Comparison of ENCODE assay signal across 11 mouse cellular contexts in genomic region chr4:34991891-34992865, GRCm38 (mm10).
A peak's percentile ranks its signal among the peaks of the same experiment; 100 is the strongest.
DNase-seq lines count a peak whose midpoint lies in the region; ATAC-seq and TF ChIP-seq lines count a peak whose summit lies in the region.
"Had no signal": no experiment of that assay in that cellular context is flagged by ENCODE, and none has a peak within 500 bp of the region (broad histone marks: within the 10 kb centered on the region; RNA-seq: fewer than 3 reads in every experiment).

No protein-coding gene starts in this region.

- peak; percentile 32 for DNase-seq in embryo, embryonic 10.5 days (ENCODE audit: low spot score)
- no peak for DNase-seq in embryo, embryonic 9.5 days (ENCODE audit: extremely low spot score)
- no peak for DNase-seq in neural tube, embryonic 11.5 days (ENCODE audit: low spot score)
- DNase-seq in neural tube, embryonic 10.5 days (ENCODE audit: extremely low spot score, low spot score): no peak
- DNase-seq in midbrain, embryonic 14.5 days: peak; percentile 58
- DNase-seq in ovary, postnatal 36 days (ENCODE audit: low spot score): no peak
- no peak for DNase-seq in spleen, postnatal 4 days (ENCODE audit: low spot score in 2 of 2)
- no peak for DNase-seq in lung, adult 2 months
- DNase-seq: thymus, postnatal 4 days had no signal

- H3K9me3 ChIP-seq in neural tube, embryonic 11.5 days (ENCODE audit: control insufficient read depth, low read length): no peaks in the 10 kb centered on the region
- H3K9me3 ChIP-seq in midbrain, embryonic 14.5 days (ENCODE audit: control insufficient read depth, low read length): no peaks in the 10 kb centered on the region
- H3K9me3 ChIP-seq: heart, embryonic 13.5 days had no signal

- H3K4me3 ChIP-seq in neural tube, embryonic 11.5 days (ENCODE audit: low read depth, low read length): no peak overlapping the region
- no peak overlapping the region for H3K4me3 ChIP-seq in midbrain, embryonic 14.5 days (replicated peaks; ENCODE audit: low read depth, low read length)
- no peak overlapping the region for H3K4me3 ChIP-seq in lung, adult 2 months (replicated peaks; ENCODE audit: extremely low read depth, low read depth, low read length)

- H3K27me3 ChIP-seq in neural tube, embryonic 11.5 days (ENCODE audit: control insufficient read depth, insufficient read depth, low read length): no peaks in the 10 kb centered on the region
- no peaks in the 10 kb centered on the region for H3K27me3 ChIP-seq in midbrain, embryonic 14.5 days (ENCODE audit: control insufficient read depth, insufficient read depth, low read length)

- no peak for TF ChIP-seq POLR2A in lung, adult 2 months (IDR thresholded peaks at IDR 0.05; ENCODE audit: borderline replicate concordance, extremely low read depth, low read depth, low read length)

- 57% methylated on average over 22 of the region's 22 CpGs for WGBS in neural tube, embryonic 11.5 days
- WGBS in midbrain, embryonic 14.5 days: 32% methylated on average over 22 of the region's 22 CpGs
- 61% methylated on average over 22 of the region's 22 CpGs for WGBS in lung, adult 2 months

- no peak overlapping the region for H3K27ac ChIP-seq in neural tube, embryonic 11.5 days (ENCODE audit: low read depth, low read length)
- H3K27ac ChIP-seq in midbrain, embryonic 14.5 days (replicated peaks; ENCODE audit: low read depth, low read length): peak overlapping the region; percentile 82
- H3K27ac ChIP-seq: heart, embryonic 13.5 days; macrophage had no signal

- no peak overlapping the region for H3K9ac ChIP-seq in neural tube, embryonic 11.5 days (ENCODE audit: low read length)
- peak overlapping the region; percentile 2; the same call in 1 of the 2 replicates for H3K9ac ChIP-seq in midbrain, embryonic 14.5 days (replicated peaks; ENCODE audit: low read length)

- no peaks in the 10 kb centered on the region for H3K36me3 ChIP-seq in neural tube, embryonic 11.5 days (ENCODE audit: control insufficient read depth, insufficient read depth, low read length)
- no peaks in the 10 kb centered on the region for H3K36me3 ChIP-seq in midbrain, embryonic 14.5 days (ENCODE audit: control insufficient read depth, insufficient read depth, low read length)
- H3K36me3 ChIP-seq: heart, embryonic 13.5 days had no signal

- TF ChIP-seq CTCF in lung, adult 2 months (IDR thresholded peaks at IDR 0.05; ENCODE audit: insufficient read depth, low read length): no peak

- peaks cover 14% of the 10 kb centered on the region for H3K4me1 ChIP-seq in neural tube, embryonic 11.5 days (ENCODE audit: control insufficient read depth, insufficient read depth, low read length)
- peaks cover 25% of the 10 kb centered on the region for H3K4me1 ChIP-seq in midbrain, embryonic 14.5 days (ENCODE audit: control insufficient read depth, insufficient read depth, low read length)
- H3K4me1 ChIP-seq in lung, adult 2 months (ENCODE audit: control insufficient read depth, insufficient read depth, low read length): no peaks in the 10 kb centered on the region

- ATAC-seq in neural tube, embryonic 11.5 days (ENCODE audit: insufficient read depth, low FRiP score, low TSS enrichment): peak; percentile 40; the same call in 1 of the 2 replicates
- ATAC-seq in midbrain, embryonic 14.5 days (ENCODE audit: low FRiP score, low TSS enrichment): peak; percentile 46

- H3K4me2 ChIP-seq in neural tube, embryonic 11.5 days (ENCODE audit: low read depth): no peak overlapping the region
- peak overlapping the region; percentile 39 for H3K4me2 ChIP-seq in midbrain, embryonic 14.5 days (ENCODE audit: low read length)

Comparison
In these comparisons a context has a peak if more than half of its experiments do, and no peak if none do; other contexts are left out.
1. DNase-seq: peak in embryo, embryonic 10.5 days (single experiment) and midbrain, embryonic 14.5 days (single experiment); none in embryo, embryonic 9.5 days (single experiment), neural tube, embryonic 11.5 days (single experiment), neural tube, embryonic 10.5 days (single experiment), ovary, postnatal 36 days (single experiment), spleen, postnatal 4 days (0 of 2) and lung, adult 2 months (single experiment).